Mouse (Mus musculus): ENCODE measurements around the gene Rasl11b.

DNA sequence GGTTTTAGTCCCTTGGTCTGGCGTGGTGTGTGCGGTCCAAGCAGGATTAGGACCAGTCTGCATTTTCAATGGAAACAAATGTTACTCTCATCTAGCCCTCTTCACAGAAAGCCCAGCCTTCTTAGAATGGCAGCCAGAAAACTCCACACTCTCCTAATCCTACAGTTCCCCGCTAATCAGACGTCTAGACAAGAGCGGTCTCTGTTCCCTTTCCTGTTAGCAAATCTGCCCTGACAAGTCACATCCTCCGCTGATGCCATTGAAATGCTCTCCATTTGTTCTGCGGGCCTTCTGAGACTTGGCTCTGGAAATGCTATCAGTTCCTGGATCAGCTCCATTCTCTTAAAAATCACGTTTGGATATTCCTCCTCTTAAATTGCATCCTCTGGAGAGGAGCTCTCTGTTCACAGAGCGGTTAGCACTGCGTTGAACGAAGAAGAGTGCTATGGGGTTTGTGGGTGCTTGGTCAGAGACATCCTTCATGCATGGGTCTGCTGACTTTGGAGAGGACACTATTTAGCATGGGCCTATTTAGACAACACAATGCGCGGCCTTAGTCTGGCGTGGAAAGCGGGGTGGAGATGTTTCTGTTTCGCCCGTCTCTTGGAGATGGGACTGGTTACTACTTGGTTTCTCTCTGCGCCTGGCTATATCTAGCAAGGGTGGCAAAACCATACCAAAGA lies 21.8 kb upstream of the Rasl11b start:
- no peak for TF ChIP-seq POLR2A (IDR thresholded peaks at IDR 0.05; ENCODE audit: extremely low read depth, insufficient read depth, low read length)
- no peak for TF ChIP-seq CTCF (IDR thresholded peaks at IDR 0.05; ENCODE audit: low read depth, low read length)

Data from liver, adult 2 months (tissue).